Mouse (Mus musculus) ES-Bruce4 (cell line): ENCODE results near the gene Unc5b.

Experiments
- CTCF ChIP-seq: IDR thresholded peaks from one replicate; pipeline ENCODE4 v1.8.1; 2011; ENCODE audit warnings: low read depth, low read length
- EP300 ChIP-seq: IDR thresholded peaks from 2 replicates; pipeline ENCODE4 v1.6.1; 2011; ENCODE audit warnings: low read depth, low read length; ENCODE audit not compliant: insufficient read depth
- POLR2A ChIP-seq: IDR thresholded peaks from one replicate; pipeline ENCODE4 v1.8.1; 2011; ENCODE audit warnings: low read length; ENCODE audit not compliant: insufficient read depth

- TF ChIP-seq CTCF: no peak
- no peak for TF ChIP-seq POLR2A
- TF ChIP-seq EP300: no peak
Observed at GRCm38 (mm10) chr10:60721640-60722039, 109.7 kb downstream of the Unc5b start.
